Mouse (Mus musculus): ENCODE results near the gene Trp53i13. TPM values are rescaled to one million over a fixed set of nuclear protein-coding genes. Genes with fewer than 3 reads are reported as not detected.

Gene Trp53i13
- total RNA-seq, 2 experiments from 2014 or later, result 2.0 to 8.2 TPM

DNA sequence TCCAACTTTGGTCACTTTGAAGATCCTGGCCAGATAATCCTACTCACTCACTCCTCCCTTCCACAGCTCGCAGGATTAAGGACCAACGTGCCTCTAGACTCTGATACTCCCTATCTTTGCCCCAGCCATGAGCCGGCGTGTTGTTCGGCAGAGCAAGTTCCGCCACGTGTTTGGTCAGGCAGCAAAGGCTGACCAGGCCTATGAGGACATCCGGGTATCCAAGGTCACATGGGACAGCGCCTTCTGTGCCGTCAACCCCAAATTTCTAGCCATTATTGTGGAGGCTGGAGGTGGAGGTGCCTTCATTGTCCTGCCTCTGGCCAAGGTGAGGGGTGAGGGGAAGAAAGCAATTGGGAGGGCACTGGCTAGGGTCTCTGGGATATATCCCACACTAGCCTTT, 52.0 kb downstream of the Trp53i13 start:
- no peak for ATAC-seq (replicated peaks; ENCODE audit: poor library complexity)

DNA sequence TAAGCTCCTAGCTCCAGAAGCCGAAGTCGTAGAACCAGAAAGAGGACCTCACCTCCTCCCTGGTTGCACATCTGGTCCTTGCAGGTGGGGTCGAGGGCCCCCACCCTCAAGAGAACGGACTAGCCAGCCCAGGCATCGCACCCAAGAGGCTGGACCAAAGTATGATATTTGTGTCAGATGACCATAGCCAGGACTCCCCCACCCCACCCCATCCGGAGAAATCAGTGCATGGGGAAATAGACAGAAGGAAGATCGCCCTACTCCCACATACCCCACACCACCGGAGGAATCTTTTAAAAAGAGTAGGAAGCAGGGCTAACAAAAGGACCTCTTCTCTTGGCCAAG, 52.7 kb downstream of the Trp53i13 start:
- no peak for ATAC-seq (replicated peaks; ENCODE audit: poor library complexity)

DNA sequence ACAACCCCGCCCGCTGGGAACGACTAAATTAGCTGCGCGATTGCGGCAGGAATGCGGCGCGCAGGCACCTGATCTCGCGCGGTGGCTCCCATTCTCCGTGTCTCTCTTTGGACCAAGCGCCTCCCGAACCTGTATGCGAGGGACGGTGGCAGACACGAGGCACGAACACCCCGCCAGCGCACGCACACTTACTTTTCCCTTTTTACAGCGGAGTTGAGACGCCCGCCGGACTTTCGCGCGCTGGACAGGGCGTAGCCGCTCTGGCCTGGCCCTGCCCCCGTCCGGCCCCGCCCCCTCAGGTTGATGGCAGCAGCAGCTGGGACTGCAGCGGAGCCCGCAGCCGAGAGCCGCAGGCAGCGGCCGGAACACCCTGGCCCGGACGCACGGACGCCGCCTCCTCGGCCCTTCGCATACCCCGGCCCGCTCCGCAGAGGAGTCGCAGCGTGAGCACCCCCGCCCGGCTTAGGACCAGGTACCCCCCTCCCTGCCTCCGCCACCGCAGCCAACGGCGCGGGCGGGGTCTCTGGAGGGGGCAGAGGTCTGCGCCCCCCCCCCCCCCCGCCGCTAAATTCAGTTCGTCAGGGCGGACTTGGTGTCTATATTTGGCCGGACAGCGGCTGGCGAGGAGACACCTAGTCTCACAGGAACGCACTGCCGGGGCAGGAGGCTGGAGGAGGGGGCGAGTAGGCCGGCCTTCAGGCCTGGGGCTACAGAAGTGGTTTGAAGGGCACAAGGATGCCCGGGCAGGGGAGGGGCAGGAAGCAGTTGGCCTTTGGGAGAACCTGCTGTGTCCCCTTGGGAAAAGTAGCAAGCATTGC, 53.3 kb downstream of the Trp53i13 start, which contains the start of gene Coro6:
Gene Coro6 (plus strand): TSS at position 129 of the 818 bp plus-strand sequence.
- peak; percentile 45 for ATAC-seq (replicated peaks; ENCODE audit: poor library complexity)

DNA sequence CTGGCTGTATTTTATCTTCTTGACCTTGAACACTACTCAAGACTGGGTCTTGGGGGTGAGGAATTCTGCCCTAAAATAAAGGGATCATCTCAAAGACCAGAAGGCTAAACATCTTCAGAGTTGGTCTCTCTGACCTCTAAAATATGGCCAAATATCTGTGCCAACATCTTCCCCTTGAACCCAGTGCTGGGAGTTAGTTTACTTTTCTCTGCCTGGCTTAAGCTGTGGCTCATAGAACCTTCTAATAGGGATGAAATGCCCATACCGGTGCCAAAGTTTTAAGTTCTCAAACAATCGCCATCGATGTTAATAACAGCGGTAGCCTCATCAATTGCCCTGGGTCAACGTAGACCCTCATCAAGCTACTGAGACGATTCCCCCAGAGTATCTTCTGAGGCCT, 53.9 kb downstream of the Trp53i13 start:
- ATAC-seq (replicated peaks; ENCODE audit: poor library complexity), result no peak

Other genes with a start within 250 kb of the Trp53i13 start
- not detected in 2 replicates for gene Coro6, start 53.6 kb downstream of the Trp53i13 start, total RNA-seq (2015)
- not detected in 2 replicates for gene Coro6, start 53.6 kb downstream of the Trp53i13 start, total RNA-seq (2017)
- gene Ankrd13b, start 26.3 kb downstream of the Trp53i13 start, total RNA-seq (2015), result 10.0 and 10.4 TPM in 2 replicates
- 5.7 and 6.0 TPM in 2 replicates for gene Ankrd13b, start 26.3 kb downstream of the Trp53i13 start, total RNA-seq (2017)
- gene Git1, start 22.4 kb downstream of the Trp53i13 start, total RNA-seq (2015), result 24.3 and 27.6 TPM in 2 replicates
- 14.5 and 17.1 TPM in 2 replicates for gene Git1, start 22.4 kb downstream of the Trp53i13 start, total RNA-seq (2017)
- gene Abhd15, start 859 bp downstream of the Trp53i13 start, total RNA-seq (2015), result 3.2 and 3.4 TPM in 2 replicates
- 3.6 and 4.6 TPM in 2 replicates for gene Abhd15, start 859 bp downstream of the Trp53i13 start, total RNA-seq (2017)
- gene Gm10392, start 3.2 kb upstream of the Trp53i13 start, total RNA-seq (2015), result 0.32 TPM in 1 of 2 replicates, not detected in the other
- 0.41 and 1.2 TPM in 2 replicates for gene Gm10392, start 3.2 kb upstream of the Trp53i13 start, total RNA-seq (2017)
- 30.5 and 31.8 TPM in 2 replicates for gene Taok1, start 91.8 kb upstream of the Trp53i13 start, total RNA-seq (2015)
- 30.3 and 37.8 TPM in 2 replicates for gene Taok1, start 91.8 kb upstream of the Trp53i13 start, total RNA-seq (2017)
- 68.5 and 75.4 TPM in 2 replicates for gene Nufip2, start 170.2 kb upstream of the Trp53i13 start, total RNA-seq (2015)
- gene Nufip2, start 170.2 kb upstream of the Trp53i13 start, total RNA-seq (2017), result 76.5 and 98.4 TPM in 2 replicates
- not detected in 2 replicates for gene Cryba1, start 209.3 kb upstream of the Trp53i13 start, total RNA-seq (2015)
- not detected in 2 replicates for gene Cryba1, start 209.3 kb upstream of the Trp53i13 start, total RNA-seq (2017)
- 23.1 and 25.1 TPM in 2 replicates for gene Myo18a, start 247.3 kb upstream of the Trp53i13 start, total RNA-seq (2015)
- gene Myo18a, start 247.3 kb upstream of the Trp53i13 start, total RNA-seq (2017), result 71.4 and 99.8 TPM in 2 replicates